Mouse (Mus musculus) E14TG2a.4 (cell line): ENCODE measurements around the gene Heatr1.

ENCODE experiments used
- H3K27me3 ChIP-seq: 2 replicates; pipeline ENCODE4 v1.6.1; 2014; ENCODE audit warnings: low read length, control low read depth; ENCODE audit not compliant: insufficient read depth
- H3K36me3 ChIP-seq: 2 replicates; pipeline ENCODE4 v1.6.1; 2014; ENCODE audit warnings: low read length, control low read depth; ENCODE audit not compliant: insufficient read depth
- H3K4me1 ChIP-seq: replicated peaks from 2 replicates; pipeline ENCODE4 v1.6.1; 2014; ENCODE audit warnings: low read depth, low read length, control low read depth
- H3K4me3 ChIP-seq: replicated peaks from 2 replicates; pipeline ENCODE4 v1.5.1; 2014; ENCODE audit warnings: mild to moderate bottlenecking, low read length
- H3K9me3 ChIP-seq: 2 replicates; pipeline ENCODE4 v1.6.1; 2014; ENCODE audit warnings: low read length, control low read depth
- CTCF ChIP-seq: conservative IDR thresholded peaks from 2 replicates; pipeline ENCODE4 v1.5.1; 2014; ENCODE audit warnings: low read length
- NANOG ChIP-seq: IDR thresholded peaks from 2 replicates; pipeline ENCODE4 v1.6.1; 2014; ENCODE audit warnings: borderline replicate concordance, low read length, mixed read lengths
- POU5F1 ChIP-seq: IDR thresholded peaks from 2 replicates; pipeline ENCODE4 v1.6.1; 2014; ENCODE audit warnings: low read length, borderline replicate concordance

Gene Heatr1

GRCm38 (mm10) chr13:12372755-12373154 is 22.1 kb upstream of the Heatr1 start:
- Histone ChIP-seq H3K27me3 (no peaks in the 10 kb centered on the region), H3K4me1 (peaks cover 11% of the 10 kb centered on the region), H3K4me3 (no peak overlapping the region), H3K9me3 (no peaks in the 10 kb centered on the region), H3K36me3 (no peaks in the 10 kb centered on the region)
- TF ChIP-seq NANOG = no peak
- 0 out of 2 replicates have a peak, but pooled peaks have one; percentile 12 for TF ChIP-seq CTCF
- TF ChIP-seq POU5F1 = no peak

GRCm38 (mm10) chr13:12376778-12377177 is 18.0 kb upstream of the Heatr1 start:
- Histone ChIP-seq H3K36me3 (no peaks in the 10 kb centered on the region), H3K9me3 (no peaks in the 10 kb centered on the region), H3K4me3 (no peak overlapping the region), H3K27me3 (no peaks in the 10 kb centered on the region), H3K4me1 (no peaks in the 10 kb centered on the region)
- no peak for TF ChIP-seq NANOG

- Histone ChIP-seq H3K27me3 (no peaks in the 10 kb centered on the region), H3K4me1 (no peaks in the 10 kb centered on the region), H3K9me3 (no peaks in the 10 kb centered on the region), H3K4me3 (no peak overlapping the region), H3K36me3 (no peaks in the 10 kb centered on the region)
- TF ChIP-seq POU5F1 (no peak), NANOG (no peak), CTCF (no peak)
Measured at GRCm38 (mm10) chr13:12384796-12385195, 10.0 kb upstream of the Heatr1 start.

GRCm38 (mm10) chr13:12386286-12386685 is 8.5 kb upstream of the Heatr1 start:
- no peaks in the 10 kb centered on the region for H3K27me3 ChIP-seq
- no peaks in the 10 kb centered on the region for H3K9me3 ChIP-seq
- no peak for TF ChIP-seq POU5F1
- no peak for TF ChIP-seq NANOG
- peak; percentile 91 for TF ChIP-seq CTCF
- no peak overlapping the region for H3K4me3 ChIP-seq
- H3K36me3 ChIP-seq = no peaks in the 10 kb centered on the region
- no peaks in the 10 kb centered on the region for H3K4me1 ChIP-seq

GRCm38 (mm10) chr13:12395571-12395970 is 744 bp downstream of the Heatr1 start:
- H3K9me3 ChIP-seq = no peaks in the 10 kb centered on the region
- peaks cover 19% of the 10 kb centered on the region for H3K4me1 ChIP-seq
- H3K4me3 ChIP-seq = peak overlapping the region; percentile 100
- H3K36me3 ChIP-seq = peaks cover 44% of the 10 kb centered on the region
- TF ChIP-seq NANOG (no peak), CTCF (no peak)
- peaks cover 11% of the 10 kb centered on the region for H3K27me3 ChIP-seq

GRCm38 (mm10) chr13:12408343-12409066 is 13.7 kb downstream of the Heatr1 start:
- TF ChIP-seq NANOG (no peak), CTCF (no peak), POU5F1 (no peak)
- H3K9me3 ChIP-seq = no peaks in the 10 kb centered on the region

GRCm38 (mm10) chr13:12412016-12412415 is 17.2 kb downstream of the Heatr1 start:
- peaks cover 96% of the 10 kb centered on the region for H3K36me3 ChIP-seq
- H3K9me3 ChIP-seq = no peaks in the 10 kb centered on the region
- no peak for TF ChIP-seq POU5F1
- no peak for TF ChIP-seq NANOG
- TF ChIP-seq CTCF = no peak
- H3K27me3 ChIP-seq = no peaks in the 10 kb centered on the region
- no peaks in the 10 kb centered on the region for H3K4me1 ChIP-seq
- no peak overlapping the region for H3K4me3 ChIP-seq

More at GRCm38 (mm10) chr13:12408343-12409066, 13.7 kb downstream of the Heatr1 start:
- H3K36me3 ChIP-seq = peaks cover 91% of the 10 kb centered on the region
- no peaks in the 10 kb centered on the region for H3K4me1 ChIP-seq
- H3K4me3 ChIP-seq = no peak overlapping the region
- H3K27me3 ChIP-seq = no peaks in the 10 kb centered on the region

- H3K4me3 ChIP-seq = no peak overlapping the region
- TF ChIP-seq NANOG (no peak), POU5F1 (no peak), CTCF (no peak)
Measured at GRCm38 (mm10) chr13:12420596-12420995, 25.8 kb downstream of the Heatr1 start.

GRCm38 (mm10) chr13:12428556-12428955 is 33.7 kb downstream of the Heatr1 start:
- Histone ChIP-seq H3K4me1 (no peaks in the 10 kb centered on the region), H3K4me3 (no peak overlapping the region)
- TF ChIP-seq NANOG (no peak), CTCF (no peak), POU5F1 (no peak)

More at GRCm38 (mm10) chr13:12420596-12420995, 25.8 kb downstream of the Heatr1 start:
- Histone ChIP-seq H3K9me3 (no peaks in the 10 kb centered on the region), H3K36me3 (peaks cover 100% of the 10 kb centered on the region), H3K27me3 (no peaks in the 10 kb centered on the region), H3K4me1 (no peaks in the 10 kb centered on the region)

More at GRCm38 (mm10) chr13:12428556-12428955, 33.7 kb downstream of the Heatr1 start:
- Histone ChIP-seq H3K36me3 (peaks cover 100% of the 10 kb centered on the region), H3K27me3 (no peaks in the 10 kb centered on the region), H3K9me3 (no peaks in the 10 kb centered on the region)
